24 mouse cellular contexts compared by ENCODE assay signal in the genomic region with DNA sequence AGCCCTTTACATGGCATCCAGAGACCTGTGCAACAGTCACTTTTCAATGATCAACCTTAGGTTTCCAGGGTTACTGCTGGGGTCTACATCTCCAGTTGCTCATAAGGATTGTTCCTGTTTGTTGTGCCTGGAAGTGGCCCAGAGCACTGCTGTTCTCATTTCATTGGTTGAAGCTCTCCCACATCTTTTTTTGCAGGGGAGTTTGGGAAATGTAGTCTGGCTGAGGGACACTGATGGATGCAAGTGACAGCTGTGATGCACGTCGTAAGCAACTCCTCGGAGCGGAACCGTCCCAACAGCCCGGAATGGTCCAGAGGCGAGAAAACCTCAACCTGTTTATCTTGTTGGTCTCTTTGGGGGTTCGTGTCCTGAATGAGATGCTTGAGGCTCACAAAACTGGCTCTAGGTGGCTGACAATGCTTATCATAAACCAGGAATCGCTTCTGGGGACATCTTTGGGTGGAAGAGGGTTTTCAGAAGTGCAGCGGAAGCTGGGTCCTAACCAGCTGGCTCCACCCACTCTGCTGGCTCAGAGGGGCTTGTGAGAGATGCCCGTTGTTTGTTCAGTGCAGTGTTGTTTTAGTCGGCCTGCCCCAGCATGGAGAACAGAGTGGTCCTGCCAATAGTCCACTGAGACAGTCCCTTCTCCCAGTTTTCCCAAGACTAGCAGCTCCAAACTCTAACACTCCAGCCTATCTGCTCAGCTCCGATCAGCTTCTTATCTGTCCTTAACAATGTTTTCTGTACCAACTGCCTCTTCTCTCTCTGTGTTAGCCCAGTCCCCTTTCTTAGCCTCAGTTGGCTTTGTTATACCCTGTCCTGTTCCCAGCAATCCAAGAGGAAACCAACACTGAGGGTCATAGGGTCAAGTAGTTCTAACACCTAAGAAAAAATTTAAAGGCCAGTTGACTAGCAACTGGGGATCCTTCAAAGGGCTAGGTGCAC. TPM values are rescaled to one million over a fixed set of nuclear protein-coding genes. Genes with fewer than 3 reads are reported as not detected.
A peak's percentile ranks its signal among the peaks of the same experiment; 100 is the strongest.
DNase-seq lines count a peak whose midpoint lies in the region; ATAC-seq and TF ChIP-seq lines count a peak whose summit lies in the region.
"Had no signal": no experiment of that assay in that cellular context is flagged by ENCODE, and none has a peak within 500 bp of the region (broad histone marks: within the 10 kb centered on the region; RNA-seq: fewer than 3 reads in every experiment).

No protein-coding gene starts in this region.

- peak; percentile 45 to 49 for DNase-seq in cerebellum, postnatal 10 days
- DNase-seq in hindbrain, postnatal 0 days (ENCODE audit: low spot score) = peak; percentile 48
- peak; percentile 37 for DNase-seq in midbrain, embryonic 14.5 days
- DNase-seq in midbrain, embryonic 11.5 days (ENCODE audit: low spot score, missing footprints) = no peak
- DNase-seq in thymus, postnatal 25 days = peak; percentile 47
- DNase-seq in adrenal gland, postnatal 14 days = no peak
- DNase-seq: cerebellum, adult 18-20 months; cerebellum, postnatal 25 days; gastrocnemius, postnatal 25 days; heart, adult 18-20 months; heart, postnatal 14 days; kidney, adult 11 months; lung, postnatal 36 days had no signal

- H3K27me3 ChIP-seq in hindbrain, postnatal 0 days (ENCODE audit: insufficient read depth, low read length) = no peaks in the 10 kb centered on the region
- no peaks in the 10 kb centered on the region for H3K27me3 ChIP-seq in hindbrain, embryonic 13.5 days
- H3K27me3 ChIP-seq in midbrain, embryonic 14.5 days (ENCODE audit: control insufficient read depth, insufficient read depth, low read length) = no peaks in the 10 kb centered on the region
- no peaks in the 10 kb centered on the region for H3K27me3 ChIP-seq in midbrain, embryonic 11.5 days (ENCODE audit: control insufficient read depth, insufficient read depth, low read length)
- H3K27me3 ChIP-seq: Patski had no signal

- peaks cover 20% of the 10 kb centered on the region for H3K4me1 ChIP-seq in hindbrain, postnatal 0 days (ENCODE audit: insufficient read depth, low read length)
- peaks cover 24% of the 10 kb centered on the region for H3K4me1 ChIP-seq in hindbrain, embryonic 13.5 days (replicated peaks)
- peaks cover 20% of the 10 kb centered on the region for H3K4me1 ChIP-seq in midbrain, embryonic 14.5 days (ENCODE audit: control insufficient read depth, insufficient read depth, low read length)
- H3K4me1 ChIP-seq in midbrain, embryonic 11.5 days (ENCODE audit: control insufficient read depth, insufficient read depth, low read length) = peaks cover 13% of the 10 kb centered on the region

- H3K9me3 ChIP-seq in hindbrain, postnatal 0 days (ENCODE audit: low read length) = no peaks in the 10 kb centered on the region
- no peaks in the 10 kb centered on the region for H3K9me3 ChIP-seq in hindbrain, embryonic 13.5 days
- H3K9me3 ChIP-seq in midbrain, embryonic 14.5 days (ENCODE audit: control insufficient read depth, low read length) = no peaks in the 10 kb centered on the region
- no peaks in the 10 kb centered on the region; the same call in 1 of the 2 replicates for H3K9me3 ChIP-seq in midbrain, embryonic 11.5 days (ENCODE audit: control insufficient read depth, low read length)
- H3K9me3 ChIP-seq: heart, embryonic 13.5 days; kidney, embryonic 15.5 days; limb, embryonic 12.5 days; lung, embryonic 15.5 days; megakaryocyte, embryonic 14.5 days had no signal

- H3K4me3 ChIP-seq in hindbrain, postnatal 0 days (ENCODE audit: low read length) = no peak overlapping the region
- no peak overlapping the region for H3K4me3 ChIP-seq in hindbrain, embryonic 13.5 days
- no peak overlapping the region for H3K4me3 ChIP-seq in midbrain, embryonic 14.5 days (replicated peaks; ENCODE audit: low read depth, low read length)
- H3K4me3 ChIP-seq in midbrain, embryonic 11.5 days (ENCODE audit: low read depth, low read length) = no peak overlapping the region
- H3K4me3 ChIP-seq: heart, embryonic 13.5 days; kidney, embryonic 15.5 days; limb, embryonic 12.5 days; lung, embryonic 15.5 days; megakaryocyte, embryonic 14.5 days had no signal

- H3K27ac ChIP-seq in hindbrain, postnatal 0 days = no peak overlapping the region
- no peak overlapping the region for H3K27ac ChIP-seq in hindbrain, embryonic 13.5 days
- no peak overlapping the region for H3K27ac ChIP-seq in midbrain, embryonic 14.5 days (replicated peaks; ENCODE audit: low read depth, low read length)
- no peak overlapping the region for H3K27ac ChIP-seq in midbrain, embryonic 11.5 days (ENCODE audit: low read depth, low read length)
- H3K27ac ChIP-seq: heart, embryonic 13.5 days; kidney, embryonic 15.5 days; limb, embryonic 12.5 days; lung, embryonic 15.5 days had no signal

- no peaks in the 10 kb centered on the region for H3K36me3 ChIP-seq in hindbrain, postnatal 0 days (ENCODE audit: insufficient read depth, low read length)
- no peaks in the 10 kb centered on the region for H3K36me3 ChIP-seq in hindbrain, embryonic 13.5 days
- H3K36me3 ChIP-seq in midbrain, embryonic 14.5 days (ENCODE audit: control insufficient read depth, insufficient read depth, low read length) = no peaks in the 10 kb centered on the region
- H3K36me3 ChIP-seq in midbrain, embryonic 11.5 days (ENCODE audit: control insufficient read depth, insufficient read depth, low read length) = no peaks in the 10 kb centered on the region
- H3K36me3 ChIP-seq: heart, embryonic 13.5 days; kidney, embryonic 15.5 days; limb, embryonic 12.5 days; lung, embryonic 15.5 days had no signal

- no peak overlapping the region for H3K9ac ChIP-seq in hindbrain, postnatal 0 days (replicated peaks; ENCODE audit: low read length)
- H3K9ac ChIP-seq in hindbrain, embryonic 13.5 days = no peak overlapping the region
- H3K9ac ChIP-seq in midbrain, embryonic 14.5 days (replicated peaks; ENCODE audit: low read length) = no peak overlapping the region
- H3K9ac ChIP-seq in midbrain, embryonic 11.5 days (ENCODE audit: low read length) = no peak overlapping the region
- H3K9ac ChIP-seq: heart, embryonic 13.5 days; kidney, embryonic 15.5 days; limb, embryonic 12.5 days; lung, embryonic 15.5 days had no signal

- TF ChIP-seq CTCF in hindbrain, postnatal 0 days (IDR thresholded peaks at IDR 0.05; ENCODE audit: low read depth) = no peak

- H3K4me2 ChIP-seq in hindbrain, postnatal 0 days (ENCODE audit: low read depth, low read length) = no peak overlapping the region
- H3K4me2 ChIP-seq in hindbrain, embryonic 13.5 days = no peak overlapping the region
- no peak overlapping the region for H3K4me2 ChIP-seq in midbrain, embryonic 14.5 days (ENCODE audit: low read length)
- H3K4me2 ChIP-seq in midbrain, embryonic 11.5 days = no peak overlapping the region
- H3K4me2 ChIP-seq: heart, embryonic 13.5 days; kidney, embryonic 15.5 days; limb, embryonic 12.5 days; liver, embryonic 11.5 days; lung, embryonic 15.5 days had no signal

- no peak for ATAC-seq in cerebellum, adult (ENCODE audit: insufficient number of reproducible peaks, low FRiP score, low TSS enrichment)
- ATAC-seq in hindbrain, postnatal 0 days = no peak
- ATAC-seq in hindbrain, embryonic 13.5 days (ENCODE audit: low FRiP score) = no peak
- ATAC-seq in midbrain, embryonic 14.5 days (ENCODE audit: low FRiP score, low TSS enrichment) = no peak
- no peak for ATAC-seq in midbrain, embryonic 11.5 days (ENCODE audit: low FRiP score)
- ATAC-seq: forebrain, embryonic 16.5 days; Patski had no signal

- 57% methylated on average over 13 of the region's 13 CpGs for WGBS in hindbrain, postnatal 0 days
- 58% methylated on average over 13 of the region's 13 CpGs for WGBS in hindbrain, embryonic 13.5 days
- 62% methylated on average over 13 of the region's 13 CpGs for WGBS in midbrain, embryonic 14.5 days
- WGBS in midbrain, embryonic 11.5 days = 63% methylated on average over 13 of the region's 13 CpGs

RNA-seq across cellular contexts. Expression of gene Ccdc177, which starts 25.7 kb away (rescaled TPM):
- total RNA-seq in hindbrain, postnatal 0 days (2014; rRNA removed) = 18.6 and 23.7 TPM in 2 replicates
- polyA plus RNA-seq in hindbrain, postnatal 0 days (2015; fragmentation: Nextera tagmentation; extraction: Ambion mirVana) = 1.8 and 2.0 TPM in 2 replicates
- 3.8 and 4.0 TPM in 2 replicates for polyA plus RNA-seq in hindbrain, embryonic 13.5 days (2015; fragmentation: Nextera tagmentation; extraction: Ambion mirVana)
- 8.5 and 8.8 TPM in 2 replicates for polyA plus RNA-seq in midbrain, embryonic 14.5 days (2014; fragmentation: Nextera tagmentation; extraction: Ambion mirVana)
- polyA plus RNA-seq in midbrain, embryonic 11.5 days (2014; fragmentation: Nextera tagmentation; extraction: Ambion mirVana) = 4.9 and 5.3 TPM in 2 replicates
- not detected in 2 replicates for total RNA-seq in adrenal gland, postnatal 14 days (2021)
- total RNA-seq: adrenal gland, adult 18-20 months; gastrocnemius, postnatal 25 days had no signal
- polyA plus RNA-seq: heart, embryonic 13.5 days; liver, embryonic 11.5 days had no signal

RNA-seq across cellular contexts. Expression of gene Plekhd1, which starts 42.4 kb away (rescaled TPM):
- 7.1 and 9.8 TPM in 2 replicates for total RNA-seq in hindbrain, postnatal 0 days (2014; rRNA removed)
- 6.6 and 7.2 TPM in 2 replicates for polyA plus RNA-seq in hindbrain, postnatal 0 days (2015; fragmentation: Nextera tagmentation; extraction: Ambion mirVana)
- 3.1 and 3.2 TPM in 2 replicates for polyA plus RNA-seq in hindbrain, embryonic 13.5 days (2015; fragmentation: Nextera tagmentation; extraction: Ambion mirVana)
- polyA plus RNA-seq in midbrain, embryonic 14.5 days (2014; fragmentation: Nextera tagmentation; extraction: Ambion mirVana) = 2.5 and 3.5 TPM in 2 replicates
- 1.1 and 1.4 TPM in 2 replicates for polyA plus RNA-seq in midbrain, embryonic 11.5 days (2014; fragmentation: Nextera tagmentation; extraction: Ambion mirVana)
- 0.60 TPM in 1 of 2 replicates, not detected in the other for total RNA-seq in adrenal gland, postnatal 14 days (2021)
- total RNA-seq: adrenal gland, adult 18-20 months; gastrocnemius, postnatal 25 days had no signal
- polyA plus RNA-seq: Patski had no signal

RNA-seq across cellular contexts. Expression of gene Susd6, which starts 55.5 kb away (rescaled TPM):
- 21.3 and 26.3 TPM in 2 replicates for total RNA-seq in hindbrain, postnatal 0 days (2014; rRNA removed)
- 9.2 and 9.9 TPM in 2 replicates for polyA plus RNA-seq in hindbrain, postnatal 0 days (2015; fragmentation: Nextera tagmentation; extraction: Ambion mirVana)
- polyA plus RNA-seq in hindbrain, embryonic 13.5 days (2015; fragmentation: Nextera tagmentation; extraction: Ambion mirVana) = 11.4 and 12.8 TPM in 2 replicates
- 8.8 and 14.3 TPM in 2 replicates for polyA plus RNA-seq in midbrain, embryonic 14.5 days (2014; fragmentation: Nextera tagmentation; extraction: Ambion mirVana)
- polyA plus RNA-seq in midbrain, embryonic 11.5 days (2014; fragmentation: Nextera tagmentation; extraction: Ambion mirVana) = 18.4 and 19.0 TPM in 2 replicates
- 47.4 and 49.9 TPM in 2 replicates for total RNA-seq in adrenal gland, postnatal 14 days (2021)

Comparison
In these comparisons a context has a peak if more than half of its experiments do, and no peak if none do; other contexts are left out.
1. DNase-seq: peak in cerebellum, postnatal 10 days (2 of 2), hindbrain, postnatal 0 days (single experiment), midbrain, embryonic 14.5 days (single experiment) and thymus, postnatal 25 days (single experiment); none in midbrain, embryonic 11.5 days (single experiment) and adrenal gland, postnatal 14 days (single experiment).